Mouse (Mus musculus) liver, embryonic 13.5 days (tissue): ENCODE measurements around the gene Sntg2. TPM values are rescaled to one million over a fixed set of nuclear protein-coding genes. Genes with fewer than 3 reads are reported as not detected.

ENCODE experiments used
- ATAC-seq: fragments of 200-750 bp; cut with Nextera tagmentation; 2 replicates; pipeline ENCODE4 v1.8.0; 2017; ENCODE audit warnings: low read depth, mild to moderate bottlenecking, moderate number of reproducible peaks, moderate library complexity
- DNase-seq: peaks from one replicate; pipeline ENCODE4 v3.0.0; 2022
- H3K27ac ChIP-seq: fragments of 300-500 bp; sonication (generic); 2 replicates; pipeline ENCODE4 v1.5.1; 2015; ENCODE audit warnings: moderate library complexity, mild to moderate bottlenecking, inconsistent platforms
- H3K27me3 ChIP-seq: fragments of 300-500 bp; sonication (generic); 2 replicates; pipeline ENCODE4 v1.6.1; 2015; ENCODE audit warnings: mild to moderate bottlenecking, inconsistent platforms
- H3K36me3 ChIP-seq: fragments of 300-500 bp; sonication (generic); 2 replicates; pipeline ENCODE4 v1.6.1; 2015; ENCODE audit warnings: mild to moderate bottlenecking, inconsistent platforms
- H3K4me1 ChIP-seq: fragments of 300-500 bp; sonication (generic); replicated peaks from 2 replicates; pipeline ENCODE4 v1.6.1; 2015; ENCODE audit warnings: inconsistent platforms
- H3K4me2 ChIP-seq: fragments of 300-500 bp; sonication (generic); 2 replicates; pipeline ENCODE4 v1.6.1; 2015; ENCODE audit warnings: inconsistent platforms, mild to moderate bottlenecking, moderate library complexity
- H3K4me3 ChIP-seq: fragments of 300-500 bp; sonication (generic); replicated peaks from 2 replicates; pipeline ENCODE4 v1.5.1; 2015; ENCODE audit warnings: mild to moderate bottlenecking, inconsistent platforms
- H3K9ac ChIP-seq: fragments of 300-500 bp; sonication (generic); 2 replicates; pipeline ENCODE4 v1.6.1; 2015; ENCODE audit warnings: mild to moderate bottlenecking, inconsistent platforms
- H3K9me3 ChIP-seq: fragments of 300-500 bp; sonication (generic); replicated peaks from 2 replicates; pipeline ENCODE4 v1.6.1; 2016; ENCODE audit warnings: inconsistent platforms
- WGBS: fragments of 180-500 bp; shearing (Covaris S2); methylation state at CpG from one replicate; pipeline ENCODE4 v1.1.7; 2015; ENCODE audit not compliant: insufficient replicate concordance; 5-methylcytosine and 5-hydroxymethylcytosine counted together
- polyA plus RNA-seq: library from polyadenylated mRNA; unstranded; fragments of >200 nt; fragmentation: Nextera tagmentation; extraction: Ambion mirVana; gene quantifications from 2 replicates; pipeline ENCODE4 v1.2.1, GENCODE M21; 2015

Sntg2 gene
- polyA plus RNA-seq, 1 experiment from 2014 or later, result 0.29 TPM

DNA sequence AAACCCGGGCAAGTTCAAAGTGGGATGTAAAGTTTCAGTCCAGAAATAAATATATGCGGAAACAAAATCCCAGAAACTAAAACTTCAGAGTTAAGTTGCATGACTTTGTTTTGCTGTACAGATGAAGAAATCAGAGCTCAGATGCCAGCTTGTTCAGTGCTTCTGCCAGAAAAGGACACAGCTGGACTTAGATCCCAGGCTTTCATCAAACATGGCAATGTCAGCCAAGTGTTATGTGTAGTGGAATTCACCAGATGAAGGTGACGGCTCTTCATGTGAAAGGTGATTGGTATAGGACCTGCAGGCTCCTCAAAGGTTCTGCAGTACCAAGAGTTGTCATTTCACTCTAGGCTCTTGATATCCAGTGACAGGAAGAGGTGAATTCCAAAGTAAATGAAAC lies 132.3 kb downstream of the Sntg2 start:
- Histone ChIP-seq H3K4me3 (no peak overlapping the region), H3K4me2 (no peak overlapping the region), H3K27ac (no peak overlapping the region), H3K9ac (no peak overlapping the region), H3K4me1 (no peaks in the 10 kb centered on the region), H3K27me3 (no peaks in the 10 kb centered on the region), H3K9me3 (no peaks in the 10 kb centered on the region), H3K36me3 (no peaks in the 10 kb centered on the region)
- ATAC-seq, result no peak
- WGBS, result 70% methylated on average over 3 of the region's 3 CpGs
- no peak for DNase-seq

DNA sequence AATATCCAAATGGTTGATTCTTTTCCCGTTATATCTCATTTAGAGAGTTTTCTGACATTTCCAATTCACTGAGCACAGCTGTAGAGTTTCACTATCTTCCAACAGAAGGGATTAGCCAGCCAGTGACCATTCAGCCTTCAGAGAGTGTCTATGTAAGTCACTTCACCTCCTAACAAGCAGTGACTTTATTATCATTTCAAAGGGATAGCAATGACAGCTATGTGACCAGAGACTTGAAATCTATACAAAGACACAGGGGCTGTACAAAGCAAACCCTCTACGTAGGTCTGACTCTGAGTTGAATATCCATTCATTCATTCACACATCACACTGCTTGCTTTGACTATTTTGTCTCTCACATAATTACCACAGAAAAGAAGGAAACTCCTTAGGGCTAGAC lies 138.2 kb downstream of the Sntg2 start:
- no peaks in the 10 kb centered on the region for H3K36me3 ChIP-seq
- no peaks in the 10 kb centered on the region for H3K27me3 ChIP-seq
- H3K27ac ChIP-seq, result no peak overlapping the region
- no peaks in the 10 kb centered on the region for H3K4me1 ChIP-seq
- no peak for ATAC-seq
- WGBS, result 61% methylated on average over 2 of the region's 2 CpGs
- no peak overlapping the region for H3K4me2 ChIP-seq
- H3K9ac ChIP-seq, result no peak overlapping the region
- DNase-seq, result no peak
- no peak overlapping the region for H3K4me3 ChIP-seq
- H3K9me3 ChIP-seq, result no peaks in the 10 kb centered on the region

DNA sequence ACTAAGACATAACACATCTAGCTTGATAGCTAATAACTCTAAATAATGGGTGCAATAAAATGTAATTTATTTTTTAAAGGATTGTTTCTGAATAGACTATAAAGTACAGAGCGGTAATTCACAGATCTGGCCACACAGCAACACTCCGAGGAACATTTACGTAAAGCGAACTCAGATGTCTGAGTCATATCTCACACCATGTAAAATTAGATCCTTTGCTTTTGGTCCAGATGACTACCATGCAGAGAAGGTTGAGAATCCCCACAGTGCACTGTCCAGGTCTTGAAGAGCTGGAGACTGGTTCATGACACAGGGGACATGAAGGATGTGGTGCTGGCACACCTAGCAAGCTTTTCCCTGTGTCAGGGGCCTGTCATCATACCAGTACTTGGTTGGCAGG lies 145.2 kb downstream of the Sntg2 start:
- no peak for ATAC-seq
- H3K9me3 ChIP-seq, result no peaks in the 10 kb centered on the region
- no peaks in the 10 kb centered on the region for H3K27me3 ChIP-seq
- no peak overlapping the region for H3K4me3 ChIP-seq
- no peaks in the 10 kb centered on the region for H3K4me1 ChIP-seq
- DNase-seq, result no peak
- no peak overlapping the region for H3K4me2 ChIP-seq
- no peak overlapping the region for H3K27ac ChIP-seq
- no peaks in the 10 kb centered on the region for H3K36me3 ChIP-seq
- no peak overlapping the region for H3K9ac ChIP-seq
- 85% methylated on average over 4 of the region's 4 CpGs for WGBS

DNA sequence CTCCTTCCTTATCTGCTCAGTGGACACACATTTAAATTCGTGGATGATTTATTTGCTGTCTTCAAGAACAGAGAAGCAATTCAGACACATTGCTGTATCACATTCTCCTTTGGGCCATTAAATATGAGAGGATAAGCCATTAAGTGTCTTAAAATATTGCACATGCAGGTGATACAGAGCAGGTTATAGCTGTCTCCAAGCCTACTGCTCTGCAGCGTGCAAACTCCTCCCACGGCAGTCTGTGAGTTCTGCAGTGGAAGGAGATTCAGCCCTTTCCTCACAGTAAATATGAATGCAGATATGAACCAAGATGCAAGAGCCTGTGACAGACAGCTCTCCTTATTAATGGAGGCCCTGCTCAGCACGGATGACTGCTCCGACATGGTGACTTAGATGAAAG lies 146.9 kb downstream of the Sntg2 start:
- WGBS, result 68% methylated on average over 5 of the region's 5 CpGs

DNA sequence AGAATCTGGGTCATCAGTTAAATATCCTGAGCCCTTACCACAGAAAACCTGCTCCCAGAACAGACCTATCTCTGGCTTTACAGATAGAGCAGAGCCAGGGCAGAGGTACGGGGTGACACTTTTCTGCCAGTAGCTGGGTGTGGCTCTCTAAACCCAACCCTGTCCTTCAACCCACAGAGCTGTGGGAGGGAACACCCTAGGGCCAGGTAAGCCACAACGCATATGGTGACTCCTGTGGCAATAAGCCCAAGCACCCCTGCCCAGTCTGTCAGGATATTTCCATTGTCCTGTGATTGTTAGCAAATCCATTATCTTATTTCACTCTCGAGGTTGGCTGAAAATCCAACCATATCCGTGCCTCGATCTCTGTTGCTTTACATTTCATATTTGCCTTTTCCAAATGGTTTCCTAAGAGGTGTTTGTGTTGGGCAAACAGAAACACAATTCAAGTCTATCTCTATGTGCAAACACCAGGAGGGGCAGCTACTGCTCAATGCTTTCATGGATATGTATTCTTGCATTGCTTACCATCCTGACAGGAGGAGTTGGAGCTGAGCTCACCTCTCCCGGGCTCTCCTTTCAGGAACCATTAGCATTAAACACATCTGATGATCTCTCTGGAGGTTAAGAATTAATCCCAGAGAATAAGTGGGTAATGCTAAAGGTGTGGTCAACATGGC lies 156.3 kb downstream of the Sntg2 start:
- Histone ChIP-seq H3K9ac (no peak overlapping the region), H3K4me2 (no peak overlapping the region), H3K27me3 (no peaks in the 10 kb centered on the region), H3K27ac (no peak overlapping the region), H3K4me3 (no peak overlapping the region), H3K9me3 (no peaks in the 10 kb centered on the region), H3K36me3 (no peaks in the 10 kb centered on the region), H3K4me1 (no peaks in the 10 kb centered on the region)
- DNase-seq (no peak), ATAC-seq (no peak)
- WGBS, result 60% methylated on average over 6 of the region's 6 CpGs

More for the DNA sequence above, 146.9 kb downstream of the Sntg2 start:
- H3K9me3 ChIP-seq, result no peaks in the 10 kb centered on the region
- H3K27ac ChIP-seq, result no peak overlapping the region
- no peaks in the 10 kb centered on the region for H3K36me3 ChIP-seq
- no peak overlapping the region for H3K9ac ChIP-seq
- H3K27me3 ChIP-seq, result no peaks in the 10 kb centered on the region
- ATAC-seq, result no peak
- H3K4me3 ChIP-seq, result no peak overlapping the region
- DNase-seq, result no peak
- no peaks in the 10 kb centered on the region for H3K4me1 ChIP-seq
- H3K4me2 ChIP-seq, result no peak overlapping the region

DNA sequence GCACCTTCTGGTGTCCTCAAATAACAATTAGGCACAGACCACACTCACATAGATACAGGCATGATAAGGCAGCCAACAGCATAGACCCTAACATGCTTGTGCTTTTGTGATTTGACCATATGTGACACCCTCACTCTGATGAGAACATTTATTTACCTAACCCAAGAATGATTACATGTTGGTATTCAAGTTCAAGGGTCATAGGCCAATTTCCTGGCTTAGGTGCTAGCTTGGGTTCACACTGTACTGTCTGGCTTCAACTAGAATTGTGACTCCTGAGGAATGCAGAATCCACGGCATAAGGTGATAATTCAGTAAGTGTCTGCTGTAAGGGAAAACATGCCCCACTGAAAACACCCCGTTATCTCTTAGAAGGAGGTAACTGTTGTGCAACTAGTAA lies 158.4 kb downstream of the Sntg2 start:
- no peak for ATAC-seq
- DNase-seq, result no peak
- WGBS, result 59% methylated on average over 2 of the region's 2 CpGs
- H3K27me3 ChIP-seq, result no peaks in the 10 kb centered on the region
- H3K4me2 ChIP-seq, result no peak overlapping the region
- no peaks in the 10 kb centered on the region for H3K4me1 ChIP-seq
- H3K4me3 ChIP-seq, result no peak overlapping the region
- no peaks in the 10 kb centered on the region for H3K9me3 ChIP-seq
- no peaks in the 10 kb centered on the region for H3K36me3 ChIP-seq
- no peak overlapping the region for H3K27ac ChIP-seq
- no peak overlapping the region for H3K9ac ChIP-seq

DNA sequence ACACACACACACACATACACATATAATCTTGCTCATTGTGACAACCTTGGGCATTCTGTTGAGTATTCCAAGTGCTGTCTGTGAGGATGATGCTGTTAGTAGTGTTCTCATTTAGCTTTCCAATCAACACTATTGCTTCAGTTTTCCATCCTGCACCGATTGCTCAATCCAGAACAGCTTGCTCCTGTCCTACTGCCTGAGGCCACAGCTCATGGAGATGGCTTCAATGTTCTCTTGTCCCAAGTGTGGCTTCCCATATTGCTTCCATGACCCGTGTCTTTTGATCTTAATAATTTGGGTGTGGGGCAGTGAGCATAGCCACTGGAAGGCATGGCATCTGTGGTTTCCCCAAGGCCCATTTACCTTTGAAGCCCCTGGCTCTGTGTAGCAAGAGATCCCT lies 162.8 kb downstream of the Sntg2 start:
- Histone ChIP-seq H3K27me3 (no peaks in the 10 kb centered on the region), H3K4me3 (no peak overlapping the region), H3K4me2 (no peak overlapping the region), H3K36me3 (no peaks in the 10 kb centered on the region), H3K4me1 (no peaks in the 10 kb centered on the region), H3K9me3 (no peaks in the 10 kb centered on the region), H3K9ac (no peak overlapping the region), H3K27ac (no peak overlapping the region)
- WGBS, result 60% methylated on average over 2 of the region's 2 CpGs
- no peak for ATAC-seq
- DNase-seq, result no peak

DNA sequence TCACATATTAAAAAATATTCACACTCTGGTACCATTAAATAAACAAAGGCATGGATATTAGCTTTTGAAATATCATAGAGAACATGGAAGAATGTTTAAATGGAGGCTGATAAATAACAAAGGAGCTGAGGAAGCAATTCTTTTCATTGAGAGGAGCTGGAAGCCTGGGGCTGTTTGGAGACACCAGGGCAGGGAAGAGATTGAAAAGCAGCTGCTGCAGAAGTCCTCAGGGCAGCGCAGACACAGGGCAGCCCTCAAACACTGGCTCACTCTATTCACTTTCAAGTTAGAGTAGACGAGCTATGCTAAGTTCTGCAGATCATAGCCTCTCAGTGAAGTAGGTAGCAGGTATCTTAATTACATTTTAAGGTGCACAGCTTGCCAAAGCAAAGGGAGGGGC lies 164.6 kb downstream of the Sntg2 start:
- no peak for DNase-seq
- no peak overlapping the region for H3K4me2 ChIP-seq
- H3K9ac ChIP-seq, result no peak overlapping the region
- no peaks in the 10 kb centered on the region for H3K4me1 ChIP-seq
- ATAC-seq, result no peak
- H3K4me3 ChIP-seq, result no peak overlapping the region
- no peaks in the 10 kb centered on the region for H3K27me3 ChIP-seq
- H3K27ac ChIP-seq, result no peak overlapping the region
- H3K9me3 ChIP-seq, result no peaks in the 10 kb centered on the region
- no peaks in the 10 kb centered on the region for H3K36me3 ChIP-seq
- WGBS, result 48% methylated on average over 2 of the region's 2 CpGs

DNA sequence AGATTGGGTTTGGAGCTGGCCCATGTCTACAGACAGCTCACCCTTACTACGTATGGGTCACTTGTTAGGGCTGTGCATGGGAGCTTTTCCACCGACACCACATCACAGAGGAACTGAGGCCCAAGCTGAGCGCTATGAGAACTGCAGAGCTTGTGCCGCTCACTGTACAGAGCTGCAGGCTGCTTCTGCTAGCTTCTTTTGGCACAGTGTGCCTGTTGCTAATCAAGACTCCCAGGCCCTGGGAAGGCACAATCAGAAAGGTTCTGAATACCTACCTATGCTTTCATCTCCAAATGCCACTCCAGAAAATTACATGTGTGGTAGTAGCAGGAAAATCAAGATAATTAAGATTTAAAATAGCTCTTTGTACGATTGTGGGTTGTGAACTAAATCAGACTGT lies 165.1 kb downstream of the Sntg2 start:
- Histone ChIP-seq H3K4me3 (no peak overlapping the region), H3K9me3 (no peaks in the 10 kb centered on the region), H3K27ac (no peak overlapping the region), H3K27me3 (no peaks in the 10 kb centered on the region), H3K9ac (no peak overlapping the region), H3K36me3 (no peaks in the 10 kb centered on the region), H3K4me2 (no peak overlapping the region), H3K4me1 (no peaks in the 10 kb centered on the region)
- ATAC-seq (no peak), DNase-seq (no peak)
- 60% methylated on average over 5 of the region's 5 CpGs for WGBS

DNA sequence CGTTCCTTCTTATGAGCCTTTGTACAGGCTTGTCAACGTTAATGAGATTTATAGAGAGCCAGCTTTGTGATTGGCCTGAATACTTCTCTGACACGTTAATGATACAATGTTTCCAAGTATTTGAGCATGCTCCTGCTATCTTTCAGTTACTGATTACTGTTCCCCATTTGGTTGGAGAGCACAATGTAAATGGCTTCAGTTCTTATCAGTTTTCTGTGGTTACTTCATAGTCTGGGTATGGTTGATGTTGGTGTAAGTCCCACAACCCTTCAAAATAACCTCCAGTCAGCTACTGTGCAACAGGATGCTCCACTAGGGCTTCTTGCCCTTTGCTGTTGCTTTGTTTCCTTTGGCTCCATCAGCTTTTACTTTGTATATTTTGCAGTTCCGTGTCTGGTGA lies 168.7 kb downstream of the Sntg2 start:
- DNase-seq, result no peak
- Histone ChIP-seq H3K27me3 (no peaks in the 10 kb centered on the region), H3K9ac (no peak overlapping the region), H3K9me3 (no peaks in the 10 kb centered on the region), H3K27ac (no peak overlapping the region), H3K4me2 (no peak overlapping the region), H3K4me3 (no peak overlapping the region), H3K4me1 (no peaks in the 10 kb centered on the region), H3K36me3 (no peaks in the 10 kb centered on the region)
- WGBS, result 47% methylated on average over 4 of the region's 4 CpGs
- ATAC-seq, result no peak

DNA sequence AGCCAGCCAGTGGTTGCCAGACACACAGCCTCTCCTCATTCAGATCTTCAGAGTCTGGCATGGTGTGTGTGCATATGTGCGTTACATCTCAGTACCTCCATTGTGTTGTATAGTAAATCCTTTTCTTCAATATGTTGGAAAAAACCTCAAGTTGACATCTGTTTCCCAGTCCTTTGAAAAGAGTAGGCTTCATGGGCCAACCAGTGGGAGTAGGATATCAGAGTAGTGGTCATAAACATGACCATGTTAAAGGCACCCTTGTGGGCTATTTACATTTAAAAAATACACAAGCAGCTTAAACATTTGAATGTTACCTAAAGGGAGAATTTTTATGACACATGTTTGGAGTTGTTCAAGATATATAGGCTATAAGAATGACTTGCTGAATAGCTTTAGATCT lies 170.4 kb downstream of the Sntg2 start:
- no peak overlapping the region for H3K4me2 ChIP-seq
- H3K36me3 ChIP-seq, result no peaks in the 10 kb centered on the region
- ATAC-seq, result no peak

DNA sequence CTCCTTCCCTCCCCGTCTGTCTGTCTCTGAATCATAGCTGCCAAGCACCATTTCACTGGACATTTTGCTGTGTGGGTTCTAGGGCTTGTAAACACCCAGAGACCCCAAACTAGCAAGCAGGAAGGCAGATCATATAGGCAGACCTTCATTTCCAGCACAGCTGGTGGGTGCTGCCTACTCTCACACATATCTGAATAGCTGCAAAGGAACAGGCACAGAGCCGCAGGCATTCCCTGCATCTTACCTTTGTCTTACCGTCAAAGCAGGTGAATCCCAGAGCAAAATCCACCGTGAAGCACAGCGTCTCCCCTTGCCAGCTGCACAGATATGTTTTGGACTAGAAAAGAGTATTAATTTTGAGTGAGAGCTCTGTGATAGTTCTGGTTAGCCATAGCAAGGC lies 172.1 kb downstream of the Sntg2 start:
- no peaks in the 10 kb centered on the region for H3K36me3 ChIP-seq
- ATAC-seq, result no peak
- no peak overlapping the region for H3K4me2 ChIP-seq
- H3K9ac ChIP-seq, result no peak overlapping the region
- no peaks in the 10 kb centered on the region for H3K9me3 ChIP-seq
- H3K4me3 ChIP-seq, result no peak overlapping the region
- no peak overlapping the region for H3K27ac ChIP-seq
- no peak for DNase-seq
- WGBS, result 65% methylated on average over 5 of the region's 5 CpGs
- no peaks in the 10 kb centered on the region for H3K4me1 ChIP-seq
- H3K27me3 ChIP-seq, result no peaks in the 10 kb centered on the region

More for the DNA sequence above, 170.4 kb downstream of the Sntg2 start:
- 77% methylated on average over 1 of the region's 1 CpGs for WGBS
- Histone ChIP-seq H3K27ac (no peak overlapping the region), H3K27me3 (no peaks in the 10 kb centered on the region), H3K9me3 (no peaks in the 10 kb centered on the region), H3K4me1 (no peaks in the 10 kb centered on the region), H3K4me3 (no peak overlapping the region), H3K9ac (no peak overlapping the region)
- DNase-seq, result no peak
